Mouse (Mus musculus): ENCODE data around the gene Gatd1.

GRCm38 (mm10) chr7:141369918-141370317 lies 44.0 kb downstream of the Gatd1 start:
- TF ChIP-seq ZNF384 (IDR thresholded peaks at IDR 0.05; ENCODE audit: low read depth, low read length): no peak
- TF ChIP-seq HCFC1 (IDR thresholded peaks at IDR 0.05; ENCODE audit: borderline replicate concordance, insufficient read depth, low read length): no peak
- TF ChIP-seq CHD2 (IDR thresholded peaks at IDR 0.05; ENCODE audit: low read depth, low read length): no peak
- no peak for TF ChIP-seq ZC3H11A (IDR thresholded peaks at IDR 0.05; ENCODE audit: borderline replicate concordance, low read depth, low read length)
